Mouse (Mus musculus): ENCODE results near the gene Mindy2.

- no peak for TF ChIP-seq NRF1 (IDR thresholded peaks at IDR 0.05; ENCODE audit: insufficient read depth, low read depth, low read length, poor library complexity, severe bottlenecking)
- TF ChIP-seq ZC3H11A (IDR thresholded peaks at IDR 0.05; ENCODE audit: low read depth, low read length): no peak
- no peak for TF ChIP-seq SMC3 (IDR thresholded peaks at IDR 0.05; ENCODE audit: low read depth, low read length)
- TF ChIP-seq POLR2A (IDR thresholded peaks at IDR 0.05; ENCODE audit: control insufficient read depth in 1 of 2, insufficient read depth in 1 of 2, low read depth in 1 of 2, low read length in 2 of 2, poor library complexity in 1 of 2): no peak
- TF ChIP-seq HCFC1 (IDR thresholded peaks at IDR 0.05; ENCODE audit: low read depth, low read length): no peak
- no peak for TF ChIP-seq EP300 (IDR thresholded peaks at IDR 0.05; ENCODE audit: low read depth in 1 of 2, low read length in 2 of 2)
- TF ChIP-seq GABPA (IDR thresholded peaks at IDR 0.05; ENCODE audit: low read depth, low read length): no peak
- no peak for TF ChIP-seq TAL1 (IDR thresholded peaks at IDR 0.05; ENCODE audit: low read length)
- TF ChIP-seq POLR2AphosphoS2 (IDR thresholded peaks at IDR 0.05; ENCODE audit: low read length): no peak
- TF ChIP-seq JUND (IDR thresholded peaks at IDR 0.05; ENCODE audit: low read depth, low read length): no peak
Measured at GRCm38 (mm10) chr9:70664847-70665246, 7.9 kb upstream of the Mindy2 start.

All from MEL (cell line).